Mouse (Mus musculus) liver, adult (tissue): ENCODE results near the gene Col1a1.
A peak's percentile ranks its signal among the peaks of the same experiment; 100 is the strongest.

Source experiments
- GATA4 ChIP-seq: IDR thresholded peaks from 2 replicates; pipeline ENCODE4 v1.6.1; 2014; ENCODE audit warnings: mild to moderate bottlenecking, low read length; ENCODE audit not compliant: insufficient replicate concordance

The Col1a1 gene

GRCm38 (mm10) chr11:94957693-94958064 lies 21.7 kb downstream of the Col1a1 start:
- TF ChIP-seq GATA4 = no peak

DNA sequence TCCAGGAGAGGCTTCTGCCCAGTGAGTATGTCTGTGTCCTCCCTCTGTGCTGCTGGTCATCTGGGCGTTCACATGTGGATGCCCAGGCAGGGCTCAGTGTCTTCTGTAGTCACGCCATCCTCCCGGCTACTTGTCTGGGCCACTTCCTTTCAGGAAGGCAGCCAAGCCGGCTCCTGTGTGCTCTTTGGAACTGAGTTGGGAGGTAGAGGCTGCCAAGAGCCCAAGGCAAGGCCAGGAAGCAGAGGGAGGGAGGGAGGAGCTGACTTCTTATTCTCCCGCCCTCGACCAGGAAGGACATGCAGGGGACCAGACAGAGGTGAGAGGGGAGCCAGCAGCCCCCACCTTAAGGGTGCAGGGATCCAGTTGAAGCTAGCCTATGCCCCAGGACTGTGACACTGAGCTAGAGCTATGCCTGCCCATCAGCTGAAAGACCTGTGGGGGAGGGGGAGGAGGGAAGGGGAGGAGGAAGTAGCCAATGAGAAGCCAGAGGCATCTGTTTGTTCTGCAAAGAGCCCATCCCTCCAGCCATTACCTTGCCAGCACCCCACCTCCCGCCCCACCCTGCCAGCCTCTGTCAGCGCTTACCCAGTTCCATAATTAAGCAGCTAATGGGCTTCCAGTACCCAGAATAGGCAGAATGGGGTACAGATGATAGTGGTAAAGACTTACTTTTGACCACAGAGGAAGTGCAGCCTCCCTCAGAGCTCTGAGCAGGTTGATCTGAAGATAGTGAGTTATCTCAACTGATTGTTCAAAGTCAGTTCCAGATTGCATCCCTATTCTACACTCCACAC lies 22.2 kb downstream of the Col1a1 start:
- no peak for TF ChIP-seq GATA4

DNA sequence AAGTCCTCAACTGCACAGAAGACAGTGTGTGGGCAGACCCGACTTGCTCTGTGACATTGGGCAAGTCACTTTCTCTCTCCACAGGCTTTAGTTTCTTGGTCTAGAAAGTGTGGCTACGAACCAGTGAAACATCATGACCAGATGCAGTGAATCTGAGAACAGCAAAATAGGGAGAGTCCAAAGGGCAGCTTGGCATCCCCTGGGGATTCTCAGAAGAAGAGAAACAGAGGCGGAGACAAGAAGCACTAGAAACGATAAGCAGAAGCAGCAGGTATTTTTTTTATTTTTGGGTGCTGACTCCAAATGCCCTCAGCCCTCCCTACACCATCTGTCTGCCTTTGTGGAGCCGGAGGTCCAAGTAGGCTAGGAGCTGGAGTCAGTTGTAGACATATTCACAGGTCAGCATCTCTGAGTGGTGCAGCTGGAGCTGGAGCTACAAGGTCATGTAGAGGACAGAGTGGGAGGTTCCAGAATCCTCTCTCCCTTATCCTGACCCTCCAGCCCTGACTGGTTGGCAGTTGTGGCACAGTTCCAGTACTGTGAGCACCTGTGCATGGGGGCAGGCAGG lies 26.6 kb downstream of the Col1a1 start:
- no peak for TF ChIP-seq GATA4

- TF ChIP-seq GATA4 = no peak
Observed at GRCm38 (mm10) chr11:94967419-94967818, 31.4 kb downstream of the Col1a1 start, which contains the start of gene Hils1. Gene Hils1, plus strand, starts transcription at chr11:94967593.

- TF ChIP-seq GATA4 = no peak
Observed at GRCm38 (mm10) chr11:94968187-94968586, 32.2 kb downstream of the Col1a1 start.

- TF ChIP-seq GATA4 = no peak
Observed at GRCm38 (mm10) chr11:94970210-94970943, 34.4 kb downstream of the Col1a1 start.

DNA sequence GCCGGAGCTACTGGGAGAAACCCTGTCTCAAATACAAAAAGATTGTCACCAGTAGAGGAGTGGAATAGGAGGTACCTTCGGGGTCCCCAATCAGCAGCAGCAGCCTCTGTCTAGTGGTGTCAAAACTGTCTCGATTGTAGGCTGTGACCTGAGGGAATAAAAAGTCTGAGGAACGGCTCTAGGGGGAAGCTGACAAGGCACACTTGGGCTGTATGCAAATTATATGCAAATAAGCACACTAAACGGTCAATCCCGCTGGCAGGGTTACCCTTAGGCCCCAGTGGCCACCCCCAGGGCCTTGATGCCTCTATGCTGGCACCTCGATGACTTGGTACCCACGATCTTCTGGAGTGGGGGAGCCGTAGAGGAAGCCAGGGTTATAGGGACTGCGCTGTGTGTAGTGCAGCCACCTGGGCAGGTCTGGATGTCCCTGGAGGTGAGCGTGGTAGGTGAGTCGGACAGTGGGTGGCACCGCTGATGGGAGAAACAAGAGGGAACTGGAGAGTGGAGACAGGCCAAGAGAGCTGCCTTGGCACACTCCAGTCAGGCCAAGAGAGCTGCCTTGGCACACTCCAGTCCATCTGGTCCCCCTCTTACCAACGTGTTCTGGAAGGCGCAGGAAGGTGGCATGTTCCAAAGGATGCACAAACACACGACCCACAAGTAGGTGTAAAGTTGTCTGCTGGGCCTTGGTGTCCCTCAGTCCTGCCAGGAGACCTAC lies 36.0 kb downstream of the Col1a1 start:
- TF ChIP-seq GATA4 = no peak

GRCm38 (mm10) chr11:94972887-94973286 lies 36.9 kb downstream of the Col1a1 start:
- no peak for TF ChIP-seq GATA4

- TF ChIP-seq GATA4 = no peak
Observed at GRCm38 (mm10) chr11:94973313-94973712, 37.3 kb downstream of the Col1a1 start.

DNA sequence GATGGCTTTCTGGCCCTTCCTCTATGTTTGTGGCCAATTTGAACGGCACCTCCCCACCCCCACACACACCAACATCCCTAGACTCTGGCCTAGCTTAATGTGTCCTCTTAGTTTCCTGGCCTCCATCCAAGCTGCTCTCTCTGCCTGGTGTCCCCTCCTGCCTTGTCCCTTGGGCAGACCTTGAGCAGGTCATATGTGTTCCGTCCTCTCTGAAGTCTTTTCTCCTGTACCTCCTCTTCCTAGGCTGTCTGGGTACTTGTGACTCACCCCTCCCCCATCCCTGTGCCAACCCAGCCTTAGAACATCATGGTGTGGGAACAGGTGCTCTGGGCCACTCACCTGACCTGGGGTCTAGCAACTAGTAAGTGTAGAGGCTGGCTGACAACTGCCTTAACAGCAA lies 38.9 kb downstream of the Col1a1 start:
- no peak for TF ChIP-seq GATA4

GRCm38 (mm10) chr11:94976199-94976598 lies 40.2 kb downstream of the Col1a1 start, which contains the start of gene Sgca:
Gene Sgca, minus strand, starts transcription at chr11:94976327.
- TF ChIP-seq GATA4 = no peak

DNA sequence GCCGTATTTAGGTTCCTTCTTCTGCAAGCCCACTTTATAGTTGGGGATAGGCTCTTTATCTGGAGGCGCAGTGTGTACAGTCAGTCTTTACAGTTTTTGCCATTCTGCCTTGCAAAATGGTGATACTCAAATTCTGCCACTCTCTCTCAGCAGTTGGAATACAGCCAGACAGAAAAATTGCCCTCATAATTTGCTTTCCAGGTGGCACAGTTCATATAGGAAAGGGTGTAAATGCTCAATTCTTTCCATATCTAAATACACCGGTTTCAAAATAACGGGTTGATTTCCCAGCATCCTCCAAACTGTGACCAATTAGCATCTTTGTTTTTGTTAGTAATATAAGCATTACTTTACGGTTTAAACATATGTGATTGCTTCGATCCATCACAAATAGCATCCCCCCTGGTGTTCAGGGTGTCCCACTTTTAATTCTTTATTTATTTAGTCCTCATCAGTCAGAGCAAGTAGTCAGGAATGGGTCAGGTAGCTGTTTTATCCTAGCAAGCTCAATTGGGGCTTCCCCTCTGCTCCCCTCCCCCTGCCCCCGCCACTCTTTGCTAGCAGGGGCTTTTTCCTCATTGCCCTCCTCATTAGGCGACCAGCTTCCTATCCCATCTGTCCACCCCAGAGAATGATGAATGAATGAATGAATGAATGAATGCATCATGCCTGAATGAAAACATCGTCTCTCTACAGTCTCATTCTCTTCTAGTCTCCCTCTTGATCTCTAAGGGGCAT lies 42.3 kb downstream of the Col1a1 start:
- TF ChIP-seq GATA4 = no peak

- peak; percentile 46; the same call in 1 of the 2 replicates for TF ChIP-seq GATA4
Observed at GRCm38 (mm10) chr11:94978947-94979346, 42.9 kb downstream of the Col1a1 start.

DNA sequence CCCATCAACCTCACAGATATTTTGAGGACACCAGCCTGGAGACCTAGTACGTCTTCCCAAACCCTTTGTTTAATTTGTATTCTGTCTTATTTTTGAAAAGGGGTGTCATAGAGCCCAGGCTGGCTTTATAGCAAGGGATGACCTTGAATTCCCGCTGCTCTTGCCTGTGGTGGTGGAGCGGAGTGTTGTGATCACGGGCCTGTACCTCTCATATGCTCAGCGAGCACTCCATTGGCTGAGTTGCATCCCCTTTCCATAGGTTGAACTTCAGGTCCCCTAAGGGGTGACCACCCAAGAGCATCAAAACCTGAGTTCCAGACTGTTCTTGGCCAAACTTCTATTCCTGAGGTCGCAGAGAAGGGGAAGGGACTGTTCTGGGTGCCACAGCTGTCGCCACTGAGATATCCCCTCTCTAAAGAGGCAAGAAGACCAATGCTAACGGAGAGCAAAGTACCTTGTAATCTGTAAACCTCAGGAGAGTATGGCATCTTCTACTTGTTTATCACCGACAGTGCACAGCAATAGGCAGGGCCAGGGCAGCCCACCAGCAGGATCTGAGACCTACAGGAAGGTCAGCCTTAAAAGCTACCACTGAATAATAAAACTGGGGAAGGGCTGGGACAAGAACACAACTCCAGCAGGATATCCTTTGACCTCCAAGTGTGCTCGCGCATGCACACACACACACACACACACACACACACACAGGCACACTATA lies 43.6 kb downstream of the Col1a1 start:
- no peak for TF ChIP-seq GATA4
